Mouse (Mus musculus) CH12.LX (cell line): ENCODE data around the gene Gm47791. TPM values are rescaled to one million over a fixed set of nuclear protein-coding genes. Genes with fewer than 3 reads are reported as not detected.
A peak's percentile ranks its signal among the peaks of the same experiment; 100 is the strongest.

Experiments
- DNase-seq: peaks from one replicate; pipeline ENCODE4 v3.0.0-alpha.2; 2013; ENCODE audit errors: extremely low read depth
- H3K27ac ChIP-seq: 2 replicates; pipeline ENCODE4 v1.5.1; 2012; ENCODE audit warnings: low read depth, mild to moderate bottlenecking, control low read depth, moderate library complexity; ENCODE audit not compliant: insufficient read depth
- H3K27me3 ChIP-seq: replicated peaks from 2 replicates; pipeline ENCODE3; 2012; ENCODE audit warnings: inconsistent platforms
- H3K36me3 ChIP-seq, 2 experiments: replicated peaks in 1 of 2; 2 replicates each; pipeline versions ENCODE3 to v1.6.1; 2012; ENCODE audit warnings: inconsistent platforms in 1 of 2, low read length in 1 of 2, mild to moderate bottlenecking in 1 of 2, mixed read lengths in 1 of 2, moderate library complexity in 1 of 2; ENCODE audit not compliant: control insufficient read depth in 1 of 2, insufficient read depth in 1 of 2
- H3K4me1 ChIP-seq, 2 experiments: 2 replicates each; pipeline ENCODE4 v1.6.1; 2012; ENCODE audit warnings: inconsistent platforms in 1 of 2, moderate library complexity in 1 of 2; ENCODE audit not compliant: insufficient read depth in 2 of 2, control insufficient read depth in 1 of 2
- H3K4me2 ChIP-seq: 2 replicates; pipeline ENCODE4 v1.6.1; 2012; ENCODE audit warnings: low read depth, mild to moderate bottlenecking, control low read depth; ENCODE audit not compliant: poor library complexity, insufficient read depth, severe bottlenecking
- H3K4me3 ChIP-seq, 3 experiments: fragments of 150-350 bp in 1 of 3; sonication (generic) in 1 of 3; replicated peaks in 1 of 3; 2 replicates each; pipeline versions ENCODE3 to v1.5.1; 2011 to 2012; ENCODE audit warnings: low read depth in 2 of 3, low read length in 2 of 3, mild to moderate bottlenecking in 2 of 3, moderate library complexity in 2 of 3, control low read depth in 1 of 3, improper control_type of control experiment in 1 of 3, inconsistent platforms in 1 of 3, mixed read lengths in 1 of 3; ENCODE audit not compliant: poor library complexity in 1 of 3
- H3K79me2 ChIP-seq: replicated peaks from 2 replicates; pipeline ENCODE4 v1.6.1; 2012; ENCODE audit warnings: mild to moderate bottlenecking, moderate library complexity; ENCODE audit not compliant: control insufficient read depth, poor library complexity, insufficient read depth, severe bottlenecking; ENCODE audit errors: extremely low read depth
- H3K9ac ChIP-seq: 2 replicates; pipeline ENCODE4 v1.6.1; 2012; ENCODE audit warnings: low read depth, mild to moderate bottlenecking, control low read depth, moderate library complexity; ENCODE audit not compliant: insufficient read depth
- H3K9me3 ChIP-seq: replicated peaks from 2 replicates; pipeline ENCODE3; 2012; ENCODE audit warnings: low read length, inconsistent platforms, mixed read lengths
- CHD2 ChIP-seq: IDR thresholded peaks from 2 replicates; pipeline ENCODE4 v1.6.1; 2011; ENCODE audit warnings: low read length, improper control_type of control experiment
- CTCF ChIP-seq, 2 experiments: IDR thresholded peaks in 1 of 2; conservative IDR thresholded peaks in 1 of 2; 2 replicates each; pipeline ENCODE4 v1.5.1; 2011 to 2012; ENCODE audit warnings: low read depth in 2 of 2, low read length in 2 of 2, improper control_type of control experiment in 1 of 2, inconsistent platforms in 1 of 2, mild to moderate bottlenecking in 1 of 2, moderate library complexity in 1 of 2
- ELF1 ChIP-seq: IDR thresholded peaks from 2 replicates; pipeline ENCODE4 v1.6.1; 2014; ENCODE audit warnings: low read depth, mild to moderate bottlenecking, inconsistent platforms, low read length, improper control_type of control experiment
- ETS1 ChIP-seq: conservative IDR thresholded peaks from 2 replicates; pipeline ENCODE4 v1.6.1; 2012; ENCODE audit warnings: low read depth, mild to moderate bottlenecking, inconsistent platforms, low read length, improper control_type of control experiment, moderate library complexity
- HCFC1 ChIP-seq: IDR thresholded peaks from 2 replicates; pipeline ENCODE4 v1.6.1; 2012; ENCODE audit warnings: low read depth, mild to moderate bottlenecking, inconsistent platforms, low read length, improper control_type of control experiment
- JUN ChIP-seq: IDR thresholded peaks from 2 replicates; pipeline ENCODE4 v1.6.1; 2011; ENCODE audit warnings: low read depth, mild to moderate bottlenecking, low read length, improper control_type of control experiment, moderate library complexity; ENCODE audit not compliant: insufficient read depth
- JUND ChIP-seq: conservative IDR thresholded peaks from 2 replicates; pipeline ENCODE4 v1.6.1; 2011; ENCODE audit warnings: low read depth, low read length, improper control_type of control experiment
- MAX ChIP-seq: IDR thresholded peaks from 2 replicates; pipeline ENCODE4 v1.6.1; 2011; ENCODE audit warnings: low read length, improper control_type of control experiment
- NELFE ChIP-seq: IDR thresholded peaks from 2 replicates; pipeline ENCODE4 v1.6.1; 2011; ENCODE audit warnings: low read depth, low read length, improper control_type of control experiment
- NRF1 ChIP-seq: IDR thresholded peaks from 2 replicates; pipeline ENCODE4 v1.6.1; 2014; ENCODE audit warnings: low read depth, mild to moderate bottlenecking, inconsistent platforms, low read length, improper control_type of control experiment, moderate library complexity
- POLR2AphosphoS2 ChIP-seq: IDR thresholded peaks from 2 replicates; pipeline ENCODE4 v1.6.1; 2011; ENCODE audit warnings: low read depth, low read length, improper control_type of control experiment
- RAD21 ChIP-seq: IDR thresholded peaks from 2 replicates; pipeline ENCODE4 v1.6.1; 2011; ENCODE audit warnings: low read depth, mild to moderate bottlenecking, low read length, improper control_type of control experiment, moderate library complexity
- USF1 ChIP-seq: IDR thresholded peaks from 2 replicates; pipeline ENCODE4 v1.6.1; 2014; ENCODE audit warnings: low read depth, mild to moderate bottlenecking, inconsistent platforms, low read length, improper control_type of control experiment
- USF2 ChIP-seq: conservative IDR thresholded peaks from 2 replicates; pipeline ENCODE4 v1.6.1; 2011; ENCODE audit warnings: low read depth, low read length, improper control_type of control experiment
- ZC3H11A ChIP-seq: IDR thresholded peaks from 2 replicates; pipeline ENCODE4 v1.6.1; 2012; ENCODE audit warnings: low read depth, mild to moderate bottlenecking, inconsistent platforms, low read length, improper control_type of control experiment
- dilution Hi-C: fragments of 300-500 bp; cut with MboI; formaldehyde crosslinking; loops from 2 replicates; pipeline ENCODE4 v1.14.3; 2020; ENCODE audit warnings: low sequenced_read_pairs; ENCODE audit not compliant: extremely low pct_unique_long_range_greater_than_20kb, extremely low pct_ligation_motif_present
- in situ Hi-C: fragments of 300-500 bp; cut with MboI; formaldehyde crosslinking; loops from 3 replicates; pipeline ENCODE4 v1.14.3; 2019; ENCODE audit warnings: low sequenced_read_pairs, low pct_ligation_motif_present, low pct_unique_long_range_greater_than_20kb, mixed read lengths
- polyA plus RNA-seq: library from polyadenylated mRNA; unstranded; fragments of >175 nt; gene quantifications from 2 replicates; pipeline ENCODE4 v1.2.1, GENCODE M21; 2012; ENCODE audit warnings: low read depth; ENCODE audit not compliant: insufficient read length
- total RNA-seq, 2 experiments: library from RNA; depleted of rRNA; stranded (reverse); fragments of 300-350 nt in 1 of 2; fragments of >200 nt in 1 of 2; gene quantifications; 2 replicates each; pipeline ENCODE4 v1.2.3; 2012 to 2014

Gm47791 gene
- total and polyA plus RNA-seq, 3 experiments = not detected

- Histone ChIP-seq H3K4me3 (no peak overlapping the region), H3K36me3 (no peaks in the 10 kb centered on the region)
- no peak for TF ChIP-seq RAD21
- TF ChIP-seq USF2 = no peak
- no peak for TF ChIP-seq ZC3H11A
- no peak for TF ChIP-seq USF1
- TF ChIP-seq POLR2AphosphoS2 = no peak
- TF ChIP-seq, all 38 proteins: peak for 0
- H3K4me1 ChIP-seq = peaks cover 0 to 9% of the 10 kb centered on the region in 2 experiments; a peak in 2 of 4 replicates
- no peaks in the 10 kb centered on the region for H3K79me2 ChIP-seq
- no peak overlapping the region for H3K4me2 ChIP-seq
- no peak overlapping the region for H3K27ac ChIP-seq
- in situ Hi-C loops (loop anchor here (25.0 kb wide), 1 partner anchor 389 kb away; no protein-coding TSS in a partner anchor), dilution Hi-C loops (no loop called here)
- DNase-seq = no peak
- no peaks in the 10 kb centered on the region for H3K9me3 ChIP-seq
- no peaks in the 10 kb centered on the region for H3K27me3 ChIP-seq
- no peak overlapping the region for H3K9ac ChIP-seq
These were observed 27.3 kb upstream of the Gm47791 start for GRCm38 (mm10) chr1:82798304-82798703.

- Histone ChIP-seq H3K4me3 (no peak overlapping the region), H3K4me2 (no peak overlapping the region), H3K9me3 (no peaks in the 10 kb centered on the region), H3K79me2 (no peaks in the 10 kb centered on the region), H3K36me3 (no peaks in the 10 kb centered on the region), H3K9ac (no peak overlapping the region), H3K27me3 (no peaks in the 10 kb centered on the region), H3K4me1 (peaks cover 0 to 9% of the 10 kb centered on the region in 2 experiments; a peak in 2 of 4 replicates), H3K27ac (no peak overlapping the region)
- TF ChIP-seq HCFC1 (no peak), ETS1 (no peak), CHD2 (no peak), NRF1 (no peak), JUN (no peak), USF1 (no peak), NELFE (no peak)
- dilution Hi-C loops (no loop called here), in situ Hi-C loops (loop anchor here (25.0 kb wide), 1 partner anchor 390 kb away; no protein-coding TSS in a partner anchor)
- no peak for DNase-seq
These were observed 26.0 kb upstream of the Gm47791 start for GRCm38 (mm10) chr1:82797088-82797487.

- no peak for TF ChIP-seq CTCF (conservative IDR thresholded peaks at IDR 0.05 in 1 of 2, IDR thresholded peaks at IDR 0.05 in 1 of 2; ENCODE audit: low read depth in 2 of 2, low read length in 2 of 2)
- 0 out of 2 replicates have a peak, but pooled peaks have one; percentile 11 for TF ChIP-seq MAX
- 0 out of 2 replicates have a peak, but pooled peaks have one; percentile 5 for TF ChIP-seq ELF1
- no peak for TF ChIP-seq JUND
- H3K27ac ChIP-seq = no peak overlapping the region
- DNase-seq = no peak
These were observed 24.8 kb upstream of the Gm47791 start for GRCm38 (mm10) chr1:82795702-82796443.

More at GRCm38 (mm10) chr1:82795702-82796443, 24.8 kb upstream of the Gm47791 start:
- Histone ChIP-seq H3K9me3 (no peaks in the 10 kb centered on the region), H3K4me1 (peaks cover 0 to 9% of the 10 kb centered on the region in 2 experiments; a peak in 2 of 4 replicates), H3K4me2 (no peak overlapping the region), H3K27me3 (no peaks in the 10 kb centered on the region), H3K9ac (no peak overlapping the region), H3K36me3 (no peaks in the 10 kb centered on the region), H3K4me3 (no peak overlapping the region), H3K79me2 (no peaks in the 10 kb centered on the region)
- in situ Hi-C loops = loop anchor here (25.0 kb wide), 1 partner anchor 391 kb away; no protein-coding TSS in a partner anchor
- dilution Hi-C loops = no loop called here
